Mouse (Mus musculus) retina, embryonic 14.5 days (tissue): ENCODE measurements around the gene H2-Ob.
"Not testable (repeated sequence)": the region's sequence is repeated elsewhere in the genome, so short reads cannot be mapped to it uniquely, and the experiment has no call there.

Source experiments
- DNase-seq: peaks from one replicate; pipeline ENCODE4 v3.0.0-alpha.2; 2015; ENCODE audit warnings: low spot score

Gene H2-Ob

DNA sequence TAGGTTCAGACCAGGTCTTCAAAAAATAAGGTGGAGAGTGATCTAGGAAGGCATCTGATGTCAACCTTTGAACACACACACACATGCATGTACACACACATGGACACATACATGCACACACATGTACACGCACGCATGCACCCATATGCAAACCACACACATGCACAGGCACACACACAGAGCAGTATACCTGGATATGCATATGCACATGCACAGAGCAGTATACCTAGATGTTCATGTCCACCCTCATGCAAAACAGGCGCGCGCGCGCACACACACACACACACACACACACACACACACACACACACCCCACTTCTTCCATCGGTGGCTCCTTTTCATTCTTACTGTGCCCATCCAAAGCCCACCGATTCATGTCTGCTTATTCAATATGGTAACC is 30.8 kb upstream of the H2-Ob start:
- no peak for DNase-seq

DNA sequence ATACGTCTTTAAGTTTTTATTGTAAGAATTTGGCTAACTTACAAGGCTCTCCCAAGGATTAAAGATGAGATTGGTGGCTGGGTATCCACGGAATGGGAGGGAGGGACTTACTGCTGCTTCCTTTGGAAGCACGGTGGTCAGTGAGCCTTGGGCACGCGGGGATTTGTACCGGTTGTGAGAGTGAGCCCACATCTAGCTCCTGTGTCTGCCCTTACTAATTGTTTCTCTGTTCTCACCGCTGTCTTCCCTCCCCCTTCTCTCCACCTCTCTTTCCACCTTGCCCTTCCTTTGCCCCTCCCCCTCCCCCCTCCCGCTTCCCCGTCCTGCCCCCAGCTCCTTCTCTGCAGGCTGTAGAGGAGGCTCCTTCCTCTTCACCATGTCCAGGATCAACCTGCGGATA is 30.3 kb upstream of the H2-Ob start:
- DNase-seq, result no peak

DNA sequence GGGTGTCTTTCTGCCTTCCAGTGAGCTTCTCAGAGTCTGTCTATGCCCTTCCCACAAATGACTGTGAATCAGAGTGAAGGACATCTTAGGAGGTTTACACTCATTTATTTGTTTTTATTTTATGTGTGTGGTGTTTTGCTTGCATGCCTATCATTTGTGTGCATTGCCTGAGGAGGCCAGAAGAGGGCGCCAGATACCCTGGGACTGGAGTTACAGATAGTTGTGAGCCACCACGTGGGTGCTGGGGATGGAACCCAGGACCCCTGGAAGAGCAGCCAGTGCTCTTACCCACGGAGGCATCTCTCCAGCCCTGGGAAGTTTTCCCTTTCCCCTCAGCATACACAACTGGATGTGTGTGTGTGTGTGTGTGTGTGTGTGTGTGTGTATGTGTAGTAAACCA is 29.0 kb upstream of the H2-Ob start:
- no peak for DNase-seq

DNA sequence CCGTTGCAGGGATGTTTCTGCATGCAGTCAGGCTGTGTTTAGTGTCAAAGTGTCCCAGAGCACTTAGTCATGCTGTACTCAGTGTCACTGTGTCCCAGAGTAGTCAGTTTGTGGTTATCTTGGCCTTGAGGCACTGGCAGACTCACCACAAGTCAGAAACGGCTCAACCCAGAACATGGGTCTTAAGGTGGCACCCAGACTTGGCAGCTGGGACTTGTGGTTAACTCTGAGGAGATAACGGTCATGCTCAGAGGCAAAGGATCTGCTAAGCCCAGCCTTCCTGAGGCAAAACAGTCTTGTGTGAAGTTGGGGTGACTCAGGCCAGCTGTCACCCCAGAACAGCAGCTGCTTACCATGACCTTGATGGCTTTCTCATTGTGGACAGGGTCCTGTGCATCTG is 28.1 kb upstream of the H2-Ob start:
- DNase-seq, result no peak

DNA sequence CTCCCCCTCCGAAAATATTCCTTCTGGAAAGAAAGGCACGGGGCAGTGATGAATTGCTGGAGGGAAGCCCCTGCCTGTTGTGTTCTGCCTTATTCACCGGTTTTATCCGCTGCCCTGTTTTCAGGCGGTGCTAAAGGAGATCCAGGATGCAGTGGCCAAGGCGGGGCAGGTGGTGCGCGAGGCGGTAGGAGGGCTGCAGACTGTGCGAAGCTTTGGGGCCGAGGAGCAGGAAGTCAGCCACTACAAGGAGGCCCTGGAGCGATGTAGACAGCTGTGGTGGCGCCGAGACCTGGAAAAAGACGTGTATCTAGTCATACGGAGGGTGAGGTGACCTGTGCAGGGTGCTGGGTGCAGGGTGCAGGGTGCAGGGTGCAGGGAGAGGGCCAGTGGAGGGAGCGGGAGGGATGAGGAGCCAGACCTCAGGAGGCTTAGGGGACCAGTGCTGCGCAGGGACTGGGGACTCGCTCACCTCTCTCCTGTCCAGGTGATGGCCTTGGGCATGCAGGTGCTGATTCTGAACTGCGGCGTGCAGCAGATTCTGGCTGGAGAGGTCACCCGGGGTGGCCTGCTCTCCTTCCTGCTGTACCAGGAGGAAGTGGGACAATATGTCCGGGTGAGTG is 26.8 kb upstream of the H2-Ob start:
- no peak for DNase-seq

DNA sequence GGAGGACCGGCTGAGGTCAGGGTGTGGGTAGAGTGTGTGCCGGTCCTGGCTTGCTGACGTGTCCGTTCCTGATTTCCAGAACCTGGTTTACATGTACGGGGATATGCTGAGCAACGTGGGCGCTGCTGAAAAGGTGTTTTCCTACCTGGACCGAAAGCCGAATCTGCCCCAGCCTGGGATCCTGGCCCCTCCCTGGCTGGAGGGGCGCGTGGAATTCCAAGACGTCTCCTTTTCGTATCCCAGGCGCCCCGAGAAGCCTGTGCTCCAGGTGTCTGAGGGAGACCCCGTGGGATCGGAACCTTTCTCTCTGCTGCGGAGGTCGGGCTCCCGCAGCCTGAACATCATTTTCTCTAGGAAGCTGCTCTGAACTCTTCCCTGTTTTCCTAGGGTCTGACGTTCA is 24.8 kb upstream of the H2-Ob start:
- no peak for DNase-seq

DNA sequence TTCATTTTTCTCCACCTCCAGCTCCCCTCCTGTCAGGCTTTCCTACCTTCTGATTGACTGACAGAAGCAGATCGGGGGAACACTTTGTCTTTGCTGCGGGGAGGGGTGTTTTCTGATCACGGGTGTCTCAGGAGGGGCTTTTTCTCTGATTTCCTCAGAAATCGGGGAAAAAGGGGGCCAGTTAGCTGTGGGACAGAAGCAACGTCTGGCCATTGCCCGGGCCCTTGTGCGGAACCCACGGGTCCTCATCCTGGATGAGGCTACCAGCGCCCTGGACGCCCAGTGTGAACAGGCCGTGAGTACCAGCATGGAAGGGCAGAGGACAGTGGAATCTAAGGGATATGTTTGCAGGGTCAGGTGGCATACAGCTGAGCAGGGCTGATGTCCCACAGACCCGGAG is 23.5 kb upstream of the H2-Ob start:
- DNase-seq, result no peak

DNA sequence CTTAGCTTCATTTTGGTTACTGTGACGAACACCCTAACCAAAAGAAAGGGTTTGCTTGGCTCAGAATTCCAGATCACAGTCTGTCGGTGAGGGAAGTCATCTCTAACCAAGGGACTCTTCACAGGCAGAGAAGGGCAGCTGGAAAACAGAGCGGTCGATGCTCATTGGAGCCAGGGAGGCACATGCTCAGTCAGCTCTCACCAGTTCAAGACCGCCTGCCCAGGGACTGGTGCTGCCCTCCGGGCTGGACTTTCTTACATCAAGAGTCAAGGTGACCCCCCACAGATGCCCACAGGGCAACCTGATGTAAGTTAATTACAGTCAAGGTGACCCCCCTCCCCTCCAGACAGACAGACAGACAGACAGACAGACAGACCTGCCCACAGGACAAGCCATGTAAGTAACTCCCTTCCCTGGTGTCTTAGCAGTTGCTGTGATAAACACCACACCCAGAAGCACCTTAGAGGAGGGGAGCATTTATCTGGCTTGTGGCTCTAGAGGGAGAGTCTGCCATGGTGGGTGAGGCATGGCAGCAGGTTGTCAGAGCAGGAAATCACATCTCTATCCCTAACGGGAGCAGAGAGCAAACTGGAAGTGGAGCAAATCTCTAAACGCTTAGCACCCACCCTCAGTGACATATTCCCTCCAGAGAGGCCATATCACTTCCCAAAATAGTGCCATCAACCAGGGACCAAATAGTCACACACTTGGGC is 21.3 kb upstream of the H2-Ob start:
- DNase-seq, result no peak

DNA sequence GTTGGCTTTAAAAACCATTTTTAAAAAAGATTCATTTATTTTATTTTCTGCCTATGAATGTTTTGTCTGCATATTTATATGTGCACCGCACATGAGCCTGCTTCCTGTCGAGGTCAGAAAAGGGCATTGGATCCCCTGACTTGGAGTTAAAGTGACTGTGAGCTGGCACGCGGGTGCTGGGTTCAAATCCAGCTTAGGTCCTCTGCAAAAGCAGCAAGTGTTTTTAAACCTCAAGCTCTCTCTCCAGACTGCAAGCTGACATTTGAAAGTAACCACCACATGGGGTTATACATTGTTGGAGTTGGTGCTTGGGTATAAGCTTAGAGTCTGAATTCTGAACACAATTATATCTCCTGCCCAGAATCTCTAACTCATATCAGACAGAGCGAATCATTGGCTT is 20.7 kb upstream of the H2-Ob start:
- DNase-seq, result no peak

DNA sequence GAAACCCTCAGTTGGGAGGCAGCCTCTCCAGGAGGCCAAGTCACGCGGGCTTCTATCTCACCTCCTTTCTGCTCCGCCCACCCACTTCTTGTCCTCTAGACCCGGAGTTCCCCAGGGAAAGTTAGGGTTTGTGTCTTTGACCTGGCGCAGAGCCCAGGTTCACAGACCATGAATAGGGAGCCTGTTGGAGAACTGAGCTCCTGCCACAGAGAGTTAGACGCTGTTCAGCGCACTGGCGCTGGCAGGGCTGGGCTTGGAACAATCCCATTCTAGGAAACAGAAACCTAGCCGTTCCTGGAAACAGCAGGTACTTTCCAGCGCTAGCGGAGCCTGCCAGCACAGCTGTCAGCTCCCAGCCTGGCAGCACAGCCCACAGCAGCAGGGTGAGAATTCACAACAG is 20.0 kb upstream of the H2-Ob start:
- DNase-seq, result no peak

DNA sequence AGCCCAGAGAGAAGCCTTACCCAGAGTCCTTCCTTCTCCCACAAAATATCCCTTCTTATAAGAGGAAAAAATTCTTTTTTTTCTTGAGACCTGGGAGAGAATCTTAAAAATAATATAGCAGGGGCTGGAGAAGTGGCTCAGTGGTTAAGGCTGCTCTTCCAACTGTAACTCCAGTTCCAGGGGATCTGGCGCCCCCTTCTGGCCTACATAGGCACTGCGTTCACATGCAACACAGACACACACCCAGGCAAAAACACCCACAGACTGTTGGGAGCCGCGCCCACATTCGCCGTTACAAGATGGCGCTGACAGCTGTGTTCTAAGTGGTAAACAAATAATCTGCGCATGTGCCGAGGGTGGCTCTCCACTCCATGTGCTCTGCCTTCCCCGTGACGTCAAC is 19.6 kb upstream of the H2-Ob start:
- DNase-seq, result not testable (repeated sequence)

DNA sequence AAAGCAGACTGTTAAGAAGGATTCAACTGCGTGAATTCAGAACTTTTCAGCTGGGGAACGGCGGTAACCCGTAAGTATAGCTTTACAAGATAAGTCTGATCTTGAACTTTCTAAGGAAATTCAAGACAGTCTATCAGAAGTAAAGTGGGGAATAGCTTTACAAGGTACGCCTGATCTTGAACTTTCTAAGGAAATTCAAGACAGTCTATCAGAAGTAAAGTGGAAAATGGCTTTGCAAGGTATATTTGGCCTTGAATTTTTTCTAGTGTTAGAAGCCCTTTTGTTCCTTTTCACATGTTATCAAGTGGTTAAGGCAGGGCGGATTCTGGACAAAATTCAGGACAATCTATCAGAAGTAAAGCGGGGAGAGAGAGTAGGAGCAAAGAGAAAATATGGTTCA is 18.9 kb upstream of the H2-Ob start:
- not testable (repeated sequence) for DNase-seq

DNA sequence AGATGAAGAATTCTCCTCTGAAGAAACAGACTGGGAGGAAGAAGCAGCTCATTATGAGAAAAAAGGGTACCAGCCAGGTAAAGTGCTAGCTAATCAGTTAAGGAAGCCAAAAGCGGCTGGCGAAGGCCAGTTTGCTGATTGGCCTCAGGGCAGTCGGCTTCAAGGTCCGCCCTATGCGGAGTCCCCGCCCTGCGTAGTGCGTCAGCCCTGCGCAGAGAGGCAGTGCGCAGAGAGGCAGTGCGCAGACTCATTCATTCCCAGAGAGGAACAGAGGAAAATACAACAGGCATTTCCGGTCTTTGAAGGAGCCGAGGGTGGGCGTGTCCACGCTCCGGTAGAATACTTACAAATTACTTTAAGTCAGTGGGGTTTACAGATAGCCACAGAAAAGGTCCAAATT is 18.3 kb upstream of the H2-Ob start:
- DNase-seq, result not testable (repeated sequence)

DNA sequence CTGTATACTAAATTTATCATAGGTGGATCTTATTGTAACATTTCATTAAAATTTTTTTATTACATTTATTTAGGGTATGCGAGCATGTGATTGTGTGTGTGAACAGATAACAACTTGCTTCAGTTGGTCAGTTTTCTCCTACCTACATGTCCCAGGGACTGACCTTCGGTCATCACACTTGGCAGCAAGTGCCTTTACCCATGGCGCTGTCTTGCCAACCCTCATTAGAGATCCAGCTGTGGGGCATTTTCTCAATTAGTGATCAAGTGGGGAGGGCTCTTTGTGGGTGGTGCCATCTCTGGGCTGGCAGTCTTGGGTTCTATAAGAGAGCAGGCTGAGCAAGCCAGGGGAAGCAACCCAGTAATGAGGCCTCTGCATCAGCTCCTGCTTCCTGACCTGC is 13.9 kb upstream of the H2-Ob start:
- DNase-seq, result no peak

DNA sequence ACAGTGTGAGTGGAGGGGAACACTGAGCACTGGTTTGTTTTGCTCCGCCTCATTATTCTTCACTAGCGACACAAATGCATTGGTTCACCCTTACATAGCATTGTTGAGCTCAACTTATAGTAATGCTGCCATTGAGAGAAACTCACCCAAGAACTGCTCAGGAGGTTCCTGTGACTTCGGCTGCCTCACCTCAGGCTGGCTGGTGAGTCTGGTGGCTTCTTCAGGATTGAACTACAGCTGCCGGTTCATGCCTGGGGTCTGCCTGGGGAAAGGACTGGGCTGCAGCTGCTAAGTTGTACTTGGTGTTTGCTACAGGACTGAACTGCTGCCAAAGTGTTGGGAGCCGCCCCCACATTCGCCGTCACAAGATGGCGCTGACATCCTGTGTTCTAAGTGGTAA is 13.3 kb upstream of the H2-Ob start:
- DNase-seq, result no peak

DNA sequence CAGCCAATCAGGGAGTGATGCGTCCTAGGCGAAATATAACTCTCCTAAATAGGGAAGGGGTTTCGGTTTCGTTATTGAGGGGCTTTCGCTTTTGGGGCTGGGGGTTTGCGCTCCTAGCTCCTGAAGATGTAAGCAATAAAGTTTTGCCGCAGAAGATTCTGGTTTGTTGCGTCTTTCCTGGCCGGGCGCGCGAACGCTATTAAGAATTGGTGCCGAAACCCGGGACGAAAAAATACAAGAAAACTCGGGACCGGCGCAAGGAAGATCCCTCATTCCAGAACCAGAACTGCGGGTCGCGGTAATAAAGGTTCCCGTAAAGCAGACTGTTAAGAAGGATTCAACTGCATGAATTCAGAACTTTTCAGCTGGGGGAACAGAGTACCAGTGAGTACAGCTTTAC is 12.8 kb upstream of the H2-Ob start:
- not testable (repeated sequence) for DNase-seq

DNA sequence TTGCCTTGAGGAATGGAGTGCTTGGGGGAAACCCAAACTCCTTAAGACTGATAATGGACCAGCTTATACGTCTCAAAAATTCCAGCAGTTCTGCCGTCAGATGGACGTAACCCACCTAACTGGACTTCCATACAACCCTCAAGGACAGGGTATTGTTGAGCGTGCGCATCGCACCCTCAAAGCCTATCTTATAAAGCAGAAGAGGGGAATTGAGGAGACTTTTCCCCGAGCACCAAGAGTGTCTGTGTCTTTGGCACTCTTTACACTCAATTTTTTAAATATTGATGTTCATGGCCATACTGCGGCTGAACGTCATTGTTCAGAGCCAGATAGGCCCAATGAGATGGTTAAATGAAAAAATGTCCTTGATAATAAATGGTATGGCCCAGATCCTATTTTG is 7.7 kb upstream of the H2-Ob start:
- DNase-seq, result not testable (repeated sequence)

DNA sequence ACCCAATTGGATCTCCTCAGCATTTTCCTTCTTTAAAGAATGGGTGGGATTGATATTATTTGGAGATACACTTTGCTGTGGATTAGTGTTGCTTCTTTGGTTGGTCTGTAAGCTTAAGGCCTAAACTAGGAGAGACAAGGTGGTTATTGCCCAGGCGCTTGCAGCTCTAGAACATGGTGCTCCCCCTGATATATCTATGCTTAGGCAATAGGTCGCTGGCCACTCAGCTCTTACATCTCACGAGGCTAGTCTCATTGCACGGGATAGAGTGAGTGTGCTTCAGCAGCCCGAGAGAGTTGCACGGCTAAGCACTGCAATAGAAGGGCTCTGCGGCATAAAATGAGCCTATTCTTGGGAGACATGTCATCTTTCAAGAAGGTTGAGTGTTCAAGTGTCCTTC is 6.7 kb upstream of the H2-Ob start:
- DNase-seq, result not testable (repeated sequence)

DNA sequence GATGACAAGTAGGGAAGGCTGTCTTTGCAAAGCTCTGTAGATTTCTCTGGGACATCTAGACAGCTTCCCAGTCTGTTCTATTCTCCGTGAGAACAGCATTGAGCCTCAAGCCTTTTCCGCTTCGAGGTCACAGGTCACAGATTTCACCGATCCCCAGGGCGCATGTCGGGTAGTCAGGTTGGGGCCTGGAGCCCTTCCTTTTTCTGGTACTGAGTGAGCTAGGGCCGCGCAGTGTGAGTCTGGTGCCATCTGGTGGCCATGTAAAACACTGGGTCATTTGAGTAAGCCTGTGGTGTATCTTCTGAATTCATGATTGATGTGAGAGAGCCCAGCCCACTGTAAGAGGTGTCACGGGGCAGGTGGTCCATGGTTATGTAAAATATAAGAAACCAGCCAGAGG is 3.8 kb upstream of the H2-Ob start:
- DNase-seq, result peak; percentile 84

DNA sequence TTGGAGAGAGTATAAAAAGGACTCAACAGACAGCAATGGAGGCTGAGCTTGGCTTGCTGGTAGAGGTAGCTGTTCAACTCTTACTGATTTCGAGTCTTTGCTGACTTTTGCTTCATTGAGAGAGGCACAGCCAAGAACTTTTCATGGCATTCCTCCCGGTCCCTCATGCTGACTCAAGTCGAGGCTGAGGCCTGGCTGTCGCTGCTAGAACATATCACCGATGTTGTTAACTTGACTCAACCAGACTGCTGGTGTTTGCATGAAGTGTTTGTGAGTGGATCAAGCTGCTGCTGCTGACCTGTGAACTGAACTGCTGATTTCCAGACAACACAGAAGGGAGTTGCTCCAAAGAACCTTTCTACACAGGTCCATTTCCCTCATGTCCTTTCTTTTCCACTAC is 2.0 kb upstream of the H2-Ob start:
- no peak for DNase-seq

DNA sequence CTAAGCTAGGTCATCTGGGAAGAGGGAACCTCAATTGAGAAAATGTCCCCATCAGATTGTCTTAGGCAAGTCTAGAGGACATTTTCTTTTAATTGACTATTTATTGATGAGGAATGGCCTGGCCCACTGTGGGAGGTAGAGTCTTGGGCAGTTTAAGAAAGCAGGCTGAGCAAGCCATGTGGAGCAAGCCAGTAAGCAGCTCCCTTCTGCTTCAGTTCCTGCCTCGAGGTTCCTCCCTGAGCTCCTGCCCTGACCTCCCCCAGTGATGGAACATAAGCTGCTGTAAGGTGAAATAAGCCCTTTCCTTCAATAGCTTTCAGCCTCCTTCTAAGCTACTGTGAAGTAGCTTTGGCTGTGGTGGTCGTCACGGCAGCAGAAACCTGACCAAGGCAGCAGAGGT is 962 bp upstream of the H2-Ob start:
- no peak for DNase-seq

DNA sequence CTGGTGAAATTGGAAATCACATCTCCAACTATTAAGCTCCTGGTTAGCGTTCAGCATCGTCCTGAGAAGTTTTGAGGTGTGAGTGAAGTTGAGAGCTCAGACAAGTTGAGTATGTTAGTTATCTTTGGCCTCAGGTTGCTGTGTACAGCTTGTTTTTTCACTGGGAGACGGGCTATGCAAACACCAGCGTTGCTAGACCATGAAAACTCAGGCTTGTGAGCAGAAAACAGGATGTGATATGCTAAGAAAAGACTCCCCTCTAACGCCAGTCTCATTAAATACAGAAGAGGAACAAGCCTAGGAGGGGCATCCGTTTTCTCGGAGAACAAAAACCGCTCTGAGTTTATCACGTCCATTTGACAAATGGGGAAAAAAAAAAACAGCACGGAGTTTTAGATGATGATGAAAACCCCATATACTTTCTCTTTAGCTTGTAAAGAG is 918 bp downstream of the H2-Ob start:
- DNase-seq, result no peak

DNA sequence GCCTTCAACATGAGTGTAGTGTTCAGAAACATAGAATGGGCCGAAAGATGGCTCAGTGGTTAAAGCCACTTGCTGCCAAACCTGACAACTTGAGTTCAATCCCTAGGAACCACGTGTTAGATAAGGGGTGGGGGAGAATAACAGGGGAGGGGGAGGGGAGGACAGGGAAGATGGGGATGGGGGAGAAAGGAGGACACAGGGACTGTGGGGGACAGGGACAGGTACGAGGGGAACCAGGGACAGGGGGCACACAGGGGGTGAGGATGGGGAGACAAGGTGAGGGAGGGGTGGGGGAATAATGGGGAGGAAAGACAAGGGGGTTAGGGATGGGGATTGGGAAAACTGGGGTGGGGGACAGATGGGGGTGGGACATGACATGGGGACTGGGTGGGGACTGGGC is 1.7 kb downstream of the H2-Ob start:
- DNase-seq, result no peak

DNA sequence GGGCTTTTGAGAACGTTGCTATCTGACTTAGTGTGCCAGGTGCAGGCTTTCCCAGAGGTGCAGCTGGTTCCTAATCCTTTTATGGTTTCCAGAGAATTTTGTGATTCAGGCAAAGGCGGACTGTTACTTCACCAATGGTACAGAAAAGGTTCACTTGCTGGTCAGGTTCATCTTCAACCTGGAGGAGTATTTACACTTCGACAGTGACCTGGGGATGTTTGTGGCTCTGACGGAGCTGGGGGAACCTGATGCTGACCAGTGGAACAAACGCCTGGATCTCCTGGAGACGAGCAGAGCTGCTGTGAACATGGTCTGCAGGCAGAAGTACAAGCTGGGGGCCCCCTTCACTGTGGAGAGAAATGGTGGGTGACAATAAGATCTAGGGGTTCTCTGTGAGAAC is 2.2 kb downstream of the H2-Ob start:
- no peak for DNase-seq
